Mouse (Mus musculus): ENCODE data around the gene Sympk. TPM values are rescaled to one million over a fixed set of nuclear protein-coding genes. Genes with fewer than 3 reads are reported as not detected.
A peak's percentile ranks its signal among the peaks of the same experiment; 100 is the strongest.

The Sympk gene
- polyA plus RNA-seq, 2 experiments = 10.7 to 27.3 TPM

DNA sequence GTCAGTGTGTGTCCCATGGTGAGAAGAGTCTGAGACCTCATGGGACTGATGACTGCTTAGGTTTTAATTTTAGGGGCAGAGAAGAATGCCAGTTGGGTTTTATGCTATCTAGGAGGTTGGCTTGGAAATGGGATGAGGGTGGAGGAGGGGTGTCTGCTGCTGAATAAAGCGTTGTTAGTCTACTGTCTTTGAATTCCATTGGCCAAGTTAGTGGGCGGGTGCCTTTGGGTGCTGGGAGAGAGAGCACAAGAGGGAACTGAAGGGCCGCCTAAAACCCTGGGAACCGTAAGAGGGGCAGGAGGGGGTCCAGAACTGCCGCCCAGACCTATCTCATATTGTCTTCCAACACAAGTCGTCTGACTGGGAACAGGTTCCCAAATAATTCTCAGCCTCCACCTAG, 35.4 kb upstream of the Sympk start:
- no peak for TF ChIP-seq EP300 (IDR thresholded peaks at IDR 0.05; ENCODE audit: low read depth)
- Histone ChIP-seq H3K9ac (replicated peaks) (no peak overlapping the region), H3K36me3 (replicated peaks; ENCODE audit: control insufficient read depth, insufficient read depth, low read depth) (no peaks in the 10 kb centered on the region), H3K4me3 (ENCODE audit: insufficient read depth in 1 of 2, low read depth in 2 of 2, low read length in 2 of 2) (no peak overlapping the region), H3K9me3 (ENCODE audit: control insufficient read depth, low read length) (no peaks in the 10 kb centered on the region), H3K4me1 (replicated peaks; ENCODE audit: control insufficient read depth in 2 of 2, insufficient read depth in 2 of 2, low read length in 1 of 2) (peaks cover 0 to 5% of the 10 kb centered on the region in 2 experiments; a peak in 1 of 4 replicates), H3K27ac (no peak overlapping the region), H3K27me3 (ENCODE audit: control insufficient read depth, insufficient read depth, low read length) (peaks cover 48% of the 10 kb centered on the region), H3K4me2 (ENCODE audit: low read depth) (no peak overlapping the region)
- WGBS (ENCODE audit: insufficient replicate concordance) = 47% methylated on average over 6 of the region's 6 CpGs
- DNase-seq (ENCODE audit: low read depth in 3 of 3, low spot score in 3 of 3) (no peak), ATAC-seq (ENCODE audit: insufficient read depth) (no peak)

DNA sequence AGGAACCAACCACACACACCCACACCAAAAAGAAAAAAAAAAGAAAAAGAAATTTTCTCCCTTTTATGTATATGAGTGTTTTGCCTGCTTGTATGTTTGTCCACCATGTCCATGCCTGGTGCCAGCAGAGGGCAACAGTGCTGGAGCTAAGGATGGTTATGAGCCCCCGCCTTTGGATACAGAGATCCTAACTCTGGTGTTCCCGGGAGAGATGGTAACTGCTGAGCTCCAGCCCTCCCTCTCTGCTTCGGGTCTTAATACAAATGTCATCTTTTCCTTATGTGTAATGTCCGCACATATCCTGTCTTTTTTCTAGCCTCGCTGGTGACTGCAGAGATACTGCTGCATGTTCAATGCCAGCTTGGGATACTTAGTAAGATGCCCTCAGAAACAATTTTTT, 34.2 kb upstream of the Sympk start:
- H3K4me3 ChIP-seq (ENCODE audit: insufficient read depth in 1 of 2, low read depth in 2 of 2, low read length in 2 of 2) = no peak overlapping the region

DNA sequence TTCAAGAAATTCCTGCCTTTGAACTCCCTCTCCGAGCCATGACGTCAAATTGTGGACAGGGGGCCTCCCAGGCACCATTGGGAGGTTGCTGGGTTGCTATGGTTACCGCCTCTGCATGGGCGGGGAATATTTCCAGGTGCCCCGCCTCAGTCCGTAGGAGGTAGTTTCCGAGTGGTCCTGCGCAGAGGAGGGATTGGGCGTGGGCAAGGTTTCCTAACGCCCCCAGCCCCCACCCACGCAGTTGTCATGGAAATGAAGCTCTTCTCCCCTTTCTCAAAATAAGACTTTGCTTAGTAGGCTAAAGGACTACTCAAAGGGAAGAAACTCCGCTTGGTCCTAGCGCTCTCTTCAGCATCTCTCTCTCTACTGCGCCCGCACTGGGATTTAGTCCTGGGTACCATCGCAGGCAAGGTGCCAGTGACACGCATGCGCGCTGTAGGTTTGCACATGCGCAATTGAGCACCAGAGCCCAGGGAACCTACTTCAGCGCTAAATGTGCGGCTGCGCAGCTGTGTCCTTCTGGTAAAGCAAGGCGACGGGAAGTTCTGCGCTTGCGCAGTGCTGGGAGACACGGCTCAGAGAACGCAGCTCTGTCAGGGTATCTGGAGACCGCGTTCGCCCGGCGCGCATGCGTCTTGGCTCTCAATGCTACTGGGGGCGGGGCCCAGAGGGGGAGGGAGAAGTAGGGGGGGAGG, 33.4 kb upstream of the Sympk start, which contains the start of gene Mypop:
Gene Mypop (plus strand): TSS at position 645 of the 695 bp plus-strand sequence.
- Histone ChIP-seq H3K27me3 (ENCODE audit: control insufficient read depth, insufficient read depth, low read length) (peaks cover 48% of the 10 kb centered on the region), H3K4me3 (ENCODE audit: insufficient read depth in 1 of 2, low read depth in 2 of 2, low read length in 2 of 2) (peak within 1 kb of the TSS; percentile 36 to 48), H3K4me2 (ENCODE audit: low read depth) (peak within 1 kb of the TSS; percentile 66), H3K36me3 (replicated peaks; ENCODE audit: control insufficient read depth, insufficient read depth, low read depth) (no peaks in the 10 kb centered on the region), H3K27ac (no peak within 1 kb of the TSS), H3K9ac (replicated peaks) (no peak within 1 kb of the TSS), H3K4me1 (replicated peaks; ENCODE audit: control insufficient read depth in 2 of 2, insufficient read depth in 2 of 2, low read length in 1 of 2) (peaks cover 0 to 5% of the 10 kb centered on the region in 2 experiments; a peak in 1 of 4 replicates), H3K9me3 (ENCODE audit: control insufficient read depth, low read length) (no peaks in the 10 kb centered on the region)
- under 1% methylated on average over 37 of the region's 37 CpGs for WGBS (ENCODE audit: insufficient replicate concordance)
- peak; percentile 92 for DNase-seq (ENCODE audit: low read depth in 3 of 3, low spot score in 3 of 3)
- peak; percentile 87 for ATAC-seq (ENCODE audit: insufficient read depth)
- TF ChIP-seq CTCF (IDR thresholded peaks at IDR 0.05; ENCODE audit: low read depth) (no peak), EP300 (IDR thresholded peaks at IDR 0.05; ENCODE audit: low read depth) (no peak)

More for the DNA sequence above, 34.2 kb upstream of the Sympk start:
- H3K36me3 ChIP-seq (replicated peaks; ENCODE audit: control insufficient read depth, insufficient read depth, low read depth) = no peaks in the 10 kb centered on the region
- 17% methylated on average over 5 of the region's 5 CpGs for WGBS (ENCODE audit: insufficient replicate concordance)
- no peak for TF ChIP-seq EP300 (IDR thresholded peaks at IDR 0.05; ENCODE audit: low read depth)
- no peak for TF ChIP-seq CTCF (IDR thresholded peaks at IDR 0.05; ENCODE audit: low read depth)
- H3K27ac ChIP-seq = no peak overlapping the region
- no peaks in the 10 kb centered on the region for H3K9me3 ChIP-seq (ENCODE audit: control insufficient read depth, low read length)
- H3K4me1 ChIP-seq (replicated peaks; ENCODE audit: control insufficient read depth in 2 of 2, insufficient read depth in 2 of 2, low read length in 1 of 2) = peaks cover 0 to 5% of the 10 kb centered on the region in 2 experiments; a peak in 1 of 4 replicates
- no peak overlapping the region for H3K9ac ChIP-seq (replicated peaks)
- ATAC-seq (ENCODE audit: insufficient read depth) = no peak
- H3K27me3 ChIP-seq (ENCODE audit: control insufficient read depth, insufficient read depth, low read length) = peaks cover 48% of the 10 kb centered on the region
- no peak overlapping the region for H3K4me2 ChIP-seq (ENCODE audit: low read depth)
- no peak for DNase-seq (ENCODE audit: low read depth in 3 of 3, low spot score in 3 of 3)

DNA sequence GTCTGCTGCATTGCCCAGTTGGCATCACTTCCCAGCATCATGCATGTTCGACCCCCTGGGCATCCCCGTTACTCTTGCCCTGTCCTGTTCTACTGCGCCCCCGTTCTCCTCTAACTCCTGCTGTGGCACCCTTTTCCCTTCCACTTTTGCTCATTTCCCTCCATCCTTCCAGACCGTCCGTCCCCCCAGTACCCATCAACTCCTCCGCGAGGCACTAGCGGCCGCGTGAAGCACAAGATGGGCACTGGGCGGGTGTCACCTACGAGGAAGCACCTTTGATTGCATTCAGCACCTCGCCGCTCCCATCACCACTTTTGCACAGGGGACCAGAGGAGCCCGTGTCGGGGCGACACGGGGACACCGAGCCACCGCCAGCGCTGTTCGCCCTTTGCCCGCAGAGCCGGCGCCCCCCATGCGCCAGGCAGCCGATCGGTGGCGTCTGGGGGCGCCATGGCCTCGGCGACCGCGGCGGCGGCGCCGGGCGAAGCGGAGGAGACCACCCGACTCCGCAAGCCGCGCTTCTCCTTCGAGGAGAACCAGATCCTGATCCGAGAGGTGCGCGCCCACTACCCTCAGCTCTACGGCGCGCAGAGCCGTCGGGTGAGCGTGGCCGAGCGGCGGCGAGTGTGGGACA, 32.4 kb upstream of the Sympk start:
- Histone ChIP-seq H3K27me3 (ENCODE audit: control insufficient read depth, insufficient read depth, low read length) (peaks cover 48% of the 10 kb centered on the region), H3K27ac (no peak overlapping the region), H3K9ac (replicated peaks) (no peak overlapping the region), H3K4me3 (ENCODE audit: insufficient read depth in 1 of 2, low read depth in 2 of 2, low read length in 2 of 2) (peak overlapping the region; percentile 15 to 48; a peak in 3 of 4 replicates), H3K9me3 (ENCODE audit: control insufficient read depth, low read length) (no peaks in the 10 kb centered on the region), H3K36me3 (replicated peaks; ENCODE audit: control insufficient read depth, insufficient read depth, low read depth) (no peaks in the 10 kb centered on the region), H3K4me2 (ENCODE audit: low read depth) (peak overlapping the region; percentile 66), H3K4me1 (replicated peaks; ENCODE audit: control insufficient read depth in 2 of 2, insufficient read depth in 2 of 2, low read length in 1 of 2) (peaks cover 0 to 5% of the 10 kb centered on the region in 2 experiments; a peak in 1 of 4 replicates)
- no peak for ATAC-seq (ENCODE audit: insufficient read depth)
- no peak for DNase-seq (ENCODE audit: low read depth in 3 of 3, low spot score in 3 of 3)
- TF ChIP-seq EP300 (IDR thresholded peaks at IDR 0.05; ENCODE audit: low read depth) (no peak), CTCF (IDR thresholded peaks at IDR 0.05; ENCODE audit: low read depth) (no peak)
- 2% methylated on average over 59 of the region's 59 CpGs for WGBS (ENCODE audit: insufficient replicate concordance)

DNA sequence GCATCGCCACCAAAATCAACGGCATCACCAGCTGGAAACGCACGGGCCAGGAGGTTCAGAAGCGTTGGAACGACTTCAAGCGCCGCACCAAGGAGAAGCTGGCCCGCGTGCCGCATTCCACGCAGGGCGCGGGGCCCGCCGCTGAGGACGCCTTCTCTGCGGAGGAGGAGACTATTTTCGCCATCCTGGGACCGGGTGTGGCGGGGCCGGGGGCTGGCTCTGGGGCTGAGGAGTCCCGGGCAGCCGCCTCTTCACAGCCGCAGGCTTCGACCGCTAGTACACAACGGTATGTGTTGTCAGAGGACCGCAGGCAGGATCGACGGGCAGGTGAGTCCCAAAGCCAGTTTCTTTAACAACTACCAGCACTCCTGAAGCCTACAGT, 31.9 kb upstream of the Sympk start:
- Histone ChIP-seq H3K9me3 (ENCODE audit: control insufficient read depth, low read length) (no peaks in the 10 kb centered on the region), H3K27me3 (ENCODE audit: control insufficient read depth, insufficient read depth, low read length) (peaks cover 48% of the 10 kb centered on the region), H3K9ac (replicated peaks) (no peak overlapping the region), H3K36me3 (replicated peaks; ENCODE audit: control insufficient read depth, insufficient read depth, low read depth) (no peaks in the 10 kb centered on the region), H3K4me2 (ENCODE audit: low read depth) (peak overlapping the region; percentile 66), H3K4me3 (ENCODE audit: insufficient read depth in 1 of 2, low read depth in 2 of 2, low read length in 2 of 2) (peak overlapping the region; percentile 10 to 48; a peak in 3 of 4 replicates), H3K27ac (no peak overlapping the region), H3K4me1 (replicated peaks; ENCODE audit: control insufficient read depth in 2 of 2, insufficient read depth in 2 of 2, low read length in 1 of 2) (peaks cover 0 to 5% of the 10 kb centered on the region in 2 experiments; a peak in 1 of 4 replicates)
- whole genome bisulfite sequencing (ENCODE audit: insufficient replicate concordance) = 5% methylated on average over 31 of the region's 31 CpGs
- ATAC-seq (ENCODE audit: insufficient read depth) (no peak), DNase-seq (ENCODE audit: low read depth in 3 of 3, low spot score in 3 of 3) (no peak)
- TF ChIP-seq EP300 (IDR thresholded peaks at IDR 0.05; ENCODE audit: low read depth) (no peak), CTCF (IDR thresholded peaks at IDR 0.05; ENCODE audit: low read depth) (no peak)
